Mouse (Mus musculus): Measurements from ENCODE around the gene Olfr148. TPM values are rescaled to one million over a fixed set of nuclear protein-coding genes. Genes with fewer than 3 reads are reported as not detected.

The Olfr148 gene
- polyA plus RNA-seq, 1 experiment: not detected

DNA sequence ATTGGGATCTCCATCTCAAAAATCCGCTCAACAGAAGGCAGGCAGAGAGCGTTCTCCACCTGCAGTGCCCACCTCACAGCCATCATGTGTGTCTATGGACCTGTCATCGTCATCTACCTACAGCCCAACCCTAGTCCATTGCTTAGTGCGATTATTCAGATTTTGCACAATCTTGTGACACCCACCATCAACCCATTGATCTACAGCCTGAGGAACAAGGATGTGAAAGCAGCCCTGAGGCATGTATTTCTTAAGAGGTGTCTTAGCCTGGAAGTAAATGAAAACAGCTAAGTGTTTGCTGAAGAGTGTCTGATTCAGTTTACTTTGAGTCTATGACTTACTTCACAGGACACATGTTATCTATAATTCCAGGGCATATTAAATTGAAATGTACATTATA is 36.9 kb downstream of the Olfr148 start:
- no peak overlapping the region for H3K4me3 ChIP-seq (ENCODE audit: insufficient read depth, low read depth, low read length)
- 89% methylated on average over 4 of the region's 4 CpGs for WGBS
- no peaks in the 10 kb centered on the region for H3K36me3 ChIP-seq (ENCODE audit: control insufficient read depth, insufficient read depth, low read length)
- no peaks in the 10 kb centered on the region for H3K4me1 ChIP-seq (ENCODE audit: control insufficient read depth, insufficient read depth, low read length)
- TF ChIP-seq CTCF (conservative IDR thresholded peaks at IDR 0.05; ENCODE audit: insufficient read depth, insufficient read length, low read depth, low read length): no peak
- DNase-seq: no peak
- H3K27ac ChIP-seq (ENCODE audit: insufficient read depth, low read depth, low read length): no peak overlapping the region
- no peaks in the 10 kb centered on the region for H3K27me3 ChIP-seq (replicated peaks; ENCODE audit: control insufficient read depth, insufficient read depth, low read length)

DNA sequence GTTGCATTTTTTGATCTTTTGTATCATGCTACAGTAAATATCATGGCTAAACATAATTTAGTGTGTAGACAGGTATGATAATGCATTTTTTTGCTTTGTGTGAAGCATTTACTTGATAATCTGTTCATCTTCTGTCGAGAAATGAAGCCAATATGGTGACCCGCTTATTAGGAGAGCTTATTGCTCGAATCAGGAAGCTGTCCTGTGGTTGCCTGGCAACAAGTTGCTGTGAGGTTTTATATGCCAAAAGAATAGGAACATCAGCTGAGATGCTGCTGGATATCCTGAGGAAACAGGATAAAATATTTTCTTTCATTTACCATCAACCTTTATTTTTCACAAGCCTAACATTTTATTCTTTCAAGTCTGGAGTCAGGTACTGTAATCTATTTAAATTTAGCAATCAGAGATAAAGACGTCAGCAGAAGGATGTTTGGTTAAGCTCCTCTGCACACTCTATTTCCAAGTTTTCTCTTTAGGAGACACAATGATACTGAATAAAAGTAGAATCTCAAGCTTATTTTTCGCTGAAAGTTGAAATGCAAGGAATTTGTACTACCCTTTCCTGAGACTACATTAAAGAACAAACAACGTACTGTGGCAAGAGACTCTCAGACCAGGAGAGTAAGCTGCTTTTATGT is 44.4 kb downstream of the Olfr148 start:
- Histone ChIP-seq H3K4me1 (ENCODE audit: control insufficient read depth, insufficient read depth, low read length) (no peaks in the 10 kb centered on the region), H3K36me3 (ENCODE audit: control insufficient read depth, insufficient read depth, low read length) (no peaks in the 10 kb centered on the region), H3K27me3 (replicated peaks; ENCODE audit: control insufficient read depth, insufficient read depth, low read length) (no peaks in the 10 kb centered on the region), H3K27ac (ENCODE audit: insufficient read depth, low read depth, low read length) (no peak overlapping the region), H3K4me3 (ENCODE audit: insufficient read depth, low read depth, low read length) (no peak overlapping the region)
- DNase-seq: no peak
- 65% methylated on average over 6 of the region's 6 CpGs for WGBS
- no peak for TF ChIP-seq CTCF (conservative IDR thresholded peaks at IDR 0.05; ENCODE audit: insufficient read depth, insufficient read length, low read depth, low read length)
- TF ChIP-seq POLR2A (IDR thresholded peaks at IDR 0.05; ENCODE audit: low read depth, low read length): no peak

Other genes starting within 250 kb of the Olfr148 start
- not detected in 2 replicates for gene Olfr951, start 223.2 kb upstream of the Olfr148 start, polyA plus RNA-seq (2012; rRNA removed)
- gene Olfr952, start 183.5 kb upstream of the Olfr148 start, polyA plus RNA-seq (2012; rRNA removed): not detected in 2 replicates
- gene Olfr954, start 154.0 kb upstream of the Olfr148 start, polyA plus RNA-seq (2012; rRNA removed): not detected in 2 replicates
- not detected in 2 replicates for gene Olfr955, start 138.7 kb upstream of the Olfr148 start, polyA plus RNA-seq (2012; rRNA removed)
- gene Olfr44, start 116.7 kb upstream of the Olfr148 start, polyA plus RNA-seq (2012; rRNA removed): not detected in 2 replicates
- gene Olfr957, start 94.8 kb upstream of the Olfr148 start, polyA plus RNA-seq (2012; rRNA removed): not detected in 2 replicates
- gene Olfr958, start 56.6 kb upstream of the Olfr148 start, polyA plus RNA-seq (2012; rRNA removed): not detected in 2 replicates
- gene Olfr959, start 35.1 kb upstream of the Olfr148 start, polyA plus RNA-seq (2012; rRNA removed): not detected in 2 replicates
- gene AW551984, start 6.3 kb upstream of the Olfr148 start, polyA plus RNA-seq (2012; rRNA removed): 0.27 and 0.31 TPM in 2 replicates
- gene Olfr960, start 10.7 kb downstream of the Olfr148 start, polyA plus RNA-seq (2012; rRNA removed): not detected in 2 replicates
- gene Olfr961, start 34.4 kb downstream of the Olfr148 start, polyA plus RNA-seq (2012; rRNA removed): not detected in 2 replicates
- gene Olfr963, start 56.5 kb downstream of the Olfr148 start, polyA plus RNA-seq (2012; rRNA removed): not detected in 2 replicates
- not detected in 2 replicates for gene Olfr149, start 96.5 kb downstream of the Olfr148 start, polyA plus RNA-seq (2012; rRNA removed)
- not detected in 2 replicates for gene Olfr965, start 100.7 kb downstream of the Olfr148 start, polyA plus RNA-seq (2012; rRNA removed)
- not detected in 2 replicates for gene Olfr150, start 120.3 kb downstream of the Olfr148 start, polyA plus RNA-seq (2012; rRNA removed)
- not detected in 2 replicates for gene Olfr967, start 135.6 kb downstream of the Olfr148 start, polyA plus RNA-seq (2012; rRNA removed)
- gene Olfr968, start 172.6 kb downstream of the Olfr148 start, polyA plus RNA-seq (2012; rRNA removed): not detected in 2 replicates
- gene Olfr969, start 180.3 kb downstream of the Olfr148 start, polyA plus RNA-seq (2012; rRNA removed): not detected in 2 replicates
- gene Olfr970, start 198.2 kb downstream of the Olfr148 start, polyA plus RNA-seq (2012; rRNA removed): not detected in 2 replicates
- gene Olfr971, start 226.2 kb downstream of the Olfr148 start, polyA plus RNA-seq (2012; rRNA removed): not detected in 2 replicates